Mouse (Mus musculus) limb, embryonic 15.5 days (tissue): ENCODE measurements around the gene Agpat1. TPM values are rescaled to one million over a fixed set of nuclear protein-coding genes. Genes with fewer than 3 reads are reported as not detected.

Experiments
- ATAC-seq: fragments of 200-750 bp; cut with Nextera tagmentation; 2 replicates; pipeline ENCODE4 v1.8.0; 2017; ENCODE audit warnings: low read depth, moderate TSS enrichment; ENCODE audit not compliant: insufficient number of reproducible peaks, low FRiP score, low TSS enrichment
- H3K27ac ChIP-seq: fragments of 300-500 bp; sonication (generic); 2 replicates; pipeline ENCODE4 v1.5.1; 2015; ENCODE audit warnings: moderate library complexity, mild to moderate bottlenecking, inconsistent platforms
- H3K27me3 ChIP-seq: fragments of 300-500 bp; sonication (generic); 2 replicates; pipeline ENCODE4 v1.6.1; 2015; ENCODE audit warnings: inconsistent platforms
- H3K36me3 ChIP-seq: fragments of 300-500 bp; sonication (generic); 2 replicates; pipeline ENCODE4 v1.6.1; 2015; ENCODE audit warnings: inconsistent platforms
- H3K4me1 ChIP-seq: fragments of 300-500 bp; sonication (generic); 2 replicates; pipeline ENCODE4 v1.6.1; 2015; ENCODE audit warnings: inconsistent platforms
- H3K4me2 ChIP-seq: fragments of 300-500 bp; sonication (generic); 2 replicates; pipeline ENCODE4 v1.6.1; 2015; ENCODE audit warnings: mild to moderate bottlenecking, inconsistent platforms
- H3K4me3 ChIP-seq: fragments of 300-500 bp; sonication (generic); 2 replicates; pipeline ENCODE4 v1.5.1; 2015; ENCODE audit warnings: mild to moderate bottlenecking, inconsistent platforms
- H3K9ac ChIP-seq: fragments of 300-500 bp; sonication (generic); 2 replicates; pipeline ENCODE4 v1.6.1; 2015; ENCODE audit warnings: inconsistent platforms
- H3K9me3 ChIP-seq: fragments of 300-500 bp; sonication (generic); 2 replicates; pipeline ENCODE4 v1.6.1; 2016; ENCODE audit warnings: inconsistent platforms
- WGBS: fragments of 180-500 bp; shearing (Covaris S2); methylation state at CpG from one replicate; pipeline ENCODE4 v1.1.7; 2015; 5-methylcytosine and 5-hydroxymethylcytosine counted together
- polyA plus RNA-seq: library from polyadenylated mRNA; unstranded; fragments of >200 nt; fragmentation: Nextera tagmentation; extraction: Ambion mirVana; gene quantifications from 2 replicates; pipeline ENCODE4 v1.2.1, GENCODE M21; 2015

Gene Agpat1
- polyA plus RNA-seq, 1 experiment from 2014 or later = 45.8 TPM

DNA sequence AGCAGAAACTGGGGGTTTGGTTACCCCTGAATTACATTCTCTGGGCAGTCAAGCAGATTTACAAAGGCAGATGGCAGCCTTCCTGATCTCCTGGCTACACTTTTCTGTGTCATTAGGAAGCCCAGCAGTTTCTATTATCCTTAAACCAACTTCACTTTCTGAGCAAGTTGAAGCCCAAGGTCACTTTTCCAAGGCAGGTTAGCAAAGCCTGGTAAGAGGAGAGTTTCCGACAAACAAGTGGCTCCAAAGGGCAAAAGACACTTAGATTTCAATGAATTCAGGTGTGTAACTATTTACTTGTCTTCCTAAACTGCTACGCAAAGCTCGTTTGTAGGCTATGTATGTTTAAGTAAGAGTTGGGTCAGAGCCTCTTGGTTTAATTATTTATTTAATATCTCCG, 39.3 kb downstream of the Agpat1 start:
- no peak overlapping the region for H3K4me2 ChIP-seq
- no peaks in the 10 kb centered on the region for H3K9me3 ChIP-seq
- no peak overlapping the region for H3K9ac ChIP-seq
- H3K4me3 ChIP-seq = no peak overlapping the region
- H3K27me3 ChIP-seq = no peaks in the 10 kb centered on the region
- peaks cover 44% of the 10 kb centered on the region for H3K4me1 ChIP-seq
- ATAC-seq = no peak
- WGBS = 89% methylated on average over 4 of the region's 4 CpGs
- peaks cover 3% of the 10 kb centered on the region; the same call in 1 of the 2 replicates for H3K36me3 ChIP-seq
- H3K27ac ChIP-seq = no peak overlapping the region

DNA sequence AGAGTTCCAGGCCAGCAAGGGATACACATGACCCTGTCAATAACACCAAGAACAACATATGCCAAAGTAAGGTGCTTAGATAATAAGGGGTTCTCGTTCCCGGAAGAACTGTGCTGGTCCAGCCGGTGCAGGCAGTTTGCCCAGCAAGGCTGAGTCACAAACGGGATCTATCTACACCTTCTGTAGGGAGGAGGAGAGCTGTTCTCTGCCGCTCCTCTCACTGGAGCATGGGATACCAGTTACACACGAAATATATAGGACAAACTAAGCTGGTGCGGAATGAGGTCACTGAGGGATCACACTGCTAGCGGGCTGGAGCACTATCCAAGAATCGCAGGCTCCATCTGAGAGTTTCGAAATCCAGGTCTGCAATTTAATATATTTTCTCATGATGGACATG, 39.9 kb downstream of the Agpat1 start:
- ATAC-seq = no peak
- H3K4me2 ChIP-seq = no peak overlapping the region
- no peaks in the 10 kb centered on the region for H3K9me3 ChIP-seq
- 74% methylated on average over 10 of the region's 10 CpGs for WGBS
- H3K27me3 ChIP-seq = no peaks in the 10 kb centered on the region
- H3K4me3 ChIP-seq = peak overlapping the region; percentile 66; the same call in 1 of the 2 replicates
- no peak overlapping the region for H3K9ac ChIP-seq
- peaks cover 3% of the 10 kb centered on the region for H3K36me3 ChIP-seq
- H3K4me1 ChIP-seq = peaks cover 46% of the 10 kb centered on the region
- H3K27ac ChIP-seq = 0 out of 2 replicates have a peak overlapping the region, but pooled peaks have one; percentile 50

DNA sequence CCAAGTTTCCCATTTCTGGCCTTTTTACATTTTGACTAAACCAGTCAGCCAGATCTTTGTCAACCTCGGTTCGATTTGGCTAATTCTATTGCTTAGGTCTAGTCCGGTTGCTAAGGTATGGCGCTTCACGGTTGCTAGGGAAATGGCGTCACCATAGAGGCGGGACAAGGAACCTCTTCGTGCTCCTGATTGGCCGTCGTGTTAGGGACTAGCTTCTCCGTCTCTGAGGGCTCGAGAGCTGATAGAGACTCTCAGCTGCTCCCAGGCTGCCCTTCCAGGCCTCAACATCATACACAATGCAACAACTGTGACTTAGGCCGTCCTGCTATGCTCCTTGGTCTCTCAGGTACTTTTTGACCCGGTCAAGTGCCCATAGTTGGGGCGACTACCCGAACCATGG, 40.5 kb downstream of the Agpat1 start, which contains the start of gene Fkbpl:
TSS of gene Fkbpl (plus strand) at position 157 of the 400 bp plus-strand sequence.
- under 1% methylated on average over 16 of the region's 16 CpGs for WGBS
- peak within 1 kb of the TSS; percentile 78 for H3K27ac ChIP-seq
- no peaks in the 10 kb centered on the region for H3K27me3 ChIP-seq
- ATAC-seq = peak; percentile 79
- H3K4me3 ChIP-seq = peak within 1 kb of the TSS; percentile 66
- H3K9me3 ChIP-seq = no peaks in the 10 kb centered on the region
- H3K9ac ChIP-seq = peak within 1 kb of the TSS; percentile 58
- peaks cover 10% of the 10 kb centered on the region for H3K36me3 ChIP-seq
- peak within 1 kb of the TSS; percentile 72 for H3K4me2 ChIP-seq
- H3K4me1 ChIP-seq = peaks cover 46% of the 10 kb centered on the region

DNA sequence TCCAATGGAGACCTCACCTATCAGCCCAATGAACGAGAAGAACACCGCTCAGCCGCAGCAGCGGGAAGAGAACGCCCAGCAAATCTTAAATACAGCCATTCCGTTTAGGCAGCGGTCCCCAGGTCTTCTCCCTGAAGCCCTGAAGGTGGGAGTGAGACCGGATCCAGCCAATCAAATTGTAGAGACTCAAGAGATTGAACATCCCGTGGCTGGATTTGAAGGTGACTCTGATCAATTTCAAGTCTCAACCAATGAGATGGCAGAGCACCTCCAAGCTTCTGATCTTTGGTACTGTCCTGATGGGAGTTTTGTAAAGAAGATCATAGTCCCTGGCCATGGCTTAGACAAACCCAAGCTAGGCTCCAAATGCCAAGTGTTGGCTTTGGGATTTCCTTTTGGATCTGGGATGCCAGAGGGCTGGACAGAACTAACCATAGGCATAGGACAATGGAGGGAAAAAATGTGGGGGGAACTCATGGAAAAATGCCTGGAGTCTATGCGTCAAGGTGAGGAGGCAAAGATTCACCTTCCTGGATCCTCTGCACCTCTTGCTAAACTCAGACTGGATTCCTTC, 41.3 kb downstream of the Agpat1 start:
- peak overlapping the region; percentile 66 for H3K4me3 ChIP-seq
- H3K4me1 ChIP-seq = peaks cover 46% of the 10 kb centered on the region
- H3K36me3 ChIP-seq = peaks cover 17% of the 10 kb centered on the region
- peak overlapping the region; percentile 58 for H3K9ac ChIP-seq
- peak overlapping the region; percentile 72 for H3K4me2 ChIP-seq
- 44% methylated on average over 10 of the region's 10 CpGs for WGBS
- no peaks in the 10 kb centered on the region for H3K27me3 ChIP-seq
- H3K9me3 ChIP-seq = no peaks in the 10 kb centered on the region
- no peak for ATAC-seq
- peak overlapping the region; percentile 78; the same call in 1 of the 2 replicates for H3K27ac ChIP-seq

DNA sequence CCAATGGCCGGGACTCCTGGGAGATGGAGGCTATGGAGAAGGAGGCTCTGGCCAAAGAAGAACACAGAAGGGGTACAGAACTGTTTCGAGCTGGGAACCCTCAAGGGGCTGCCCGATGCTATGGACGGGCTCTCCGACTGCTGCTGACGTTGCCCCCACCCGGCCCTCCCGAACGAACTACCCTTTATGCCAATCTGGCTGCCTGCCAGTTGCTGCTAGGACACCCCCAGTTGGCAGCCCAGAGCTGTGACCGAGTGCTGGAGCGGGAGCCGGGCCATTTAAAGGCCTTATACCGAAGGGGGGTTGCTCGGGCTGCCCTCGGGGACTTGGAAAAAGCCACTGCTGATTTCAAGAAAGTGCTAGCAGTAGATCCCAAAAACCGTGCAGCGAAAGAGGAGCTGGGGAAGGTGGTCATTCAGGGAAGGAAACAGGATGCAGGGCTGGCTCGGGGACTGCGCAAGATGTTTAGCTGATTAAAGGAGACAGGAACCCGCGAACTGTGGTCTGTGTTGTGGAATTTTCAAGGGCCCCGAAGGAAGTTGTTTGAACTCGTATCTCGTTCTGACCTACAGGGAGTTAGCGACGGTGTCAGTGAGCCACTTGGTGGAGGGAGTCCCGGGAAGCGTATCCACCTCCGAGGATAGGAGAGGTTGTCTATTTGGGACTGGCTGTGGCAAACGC, 41.9 kb downstream of the Agpat1 start:
- H3K9me3 ChIP-seq = no peaks in the 10 kb centered on the region
- no peak for ATAC-seq
- peaks cover 39% of the 10 kb centered on the region for H3K4me1 ChIP-seq
- peaks cover 23% of the 10 kb centered on the region for H3K36me3 ChIP-seq
- H3K27me3 ChIP-seq = no peaks in the 10 kb centered on the region
- 0 out of 2 replicates have a peak overlapping the region, but pooled peaks have one; percentile 38 for H3K4me2 ChIP-seq
- no peak overlapping the region for H3K27ac ChIP-seq
- H3K4me3 ChIP-seq = peak overlapping the region; percentile 100; the same call in 1 of the 2 replicates
- 86% methylated on average over 30 of the region's 30 CpGs for WGBS
- H3K9ac ChIP-seq = no peak overlapping the region

DNA sequence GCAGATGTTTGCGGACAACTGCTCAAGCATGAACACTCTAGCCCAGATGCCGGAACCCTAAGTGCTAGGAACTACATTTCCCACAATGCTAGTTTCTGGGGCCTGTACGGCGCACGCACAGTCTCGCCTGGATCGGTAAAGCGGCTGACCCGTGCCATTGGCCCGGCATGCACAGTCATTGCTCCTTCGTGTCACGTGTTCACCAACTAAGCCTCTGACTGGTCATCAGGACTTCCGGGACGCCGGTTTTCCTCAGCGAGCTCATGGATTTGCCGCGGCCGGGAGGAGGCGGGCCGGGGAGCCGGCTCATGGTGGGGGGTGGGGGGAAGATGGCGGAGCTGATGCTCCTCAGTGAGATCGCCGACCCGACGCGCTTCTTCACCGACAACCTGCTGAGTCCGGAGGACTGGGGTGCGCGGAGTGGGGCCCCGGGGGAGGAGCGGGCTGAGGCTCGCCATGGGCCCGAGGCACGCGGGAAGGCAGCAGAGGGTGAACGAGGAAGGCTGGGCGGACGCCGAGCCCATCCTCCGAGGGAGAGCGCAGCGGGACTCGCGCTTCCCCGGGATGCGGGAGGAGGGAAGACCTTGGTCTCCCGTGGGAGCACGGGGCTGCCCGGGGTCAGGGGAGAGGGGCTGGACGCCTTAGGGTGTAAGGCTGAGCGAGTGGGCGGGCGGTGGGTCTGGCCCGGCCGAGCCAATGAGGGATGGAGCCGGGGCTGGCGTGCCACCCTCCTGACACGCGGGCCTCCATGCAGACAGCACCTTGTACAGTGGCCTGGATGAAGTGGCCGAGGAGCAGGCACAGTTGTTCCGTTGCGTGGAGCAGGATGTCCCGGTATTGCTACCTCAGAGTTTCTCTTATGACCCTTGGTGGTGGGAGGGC, 43.1 kb downstream of the Agpat1 start, which contains the start of gene Atf6b:
TSS of gene Atf6b (plus strand) at position 241 of the 882 bp plus-strand sequence.
- H3K4me3 ChIP-seq = peak within 1 kb of the TSS; percentile 100
- peaks cover 35% of the 10 kb centered on the region for H3K36me3 ChIP-seq
- H3K4me1 ChIP-seq = peaks cover 33% of the 10 kb centered on the region
- WGBS = under 1% methylated on average over 62 of the region's 66 CpGs
- H3K27me3 ChIP-seq = no peaks in the 10 kb centered on the region
- no peaks in the 10 kb centered on the region for H3K9me3 ChIP-seq
- peak within 1 kb of the TSS; percentile 94 for H3K9ac ChIP-seq
- peak within 1 kb of the TSS; percentile 69 for H3K27ac ChIP-seq
- ATAC-seq = peak; percentile 94
- H3K4me2 ChIP-seq = peak within 1 kb of the TSS; percentile 80

DNA sequence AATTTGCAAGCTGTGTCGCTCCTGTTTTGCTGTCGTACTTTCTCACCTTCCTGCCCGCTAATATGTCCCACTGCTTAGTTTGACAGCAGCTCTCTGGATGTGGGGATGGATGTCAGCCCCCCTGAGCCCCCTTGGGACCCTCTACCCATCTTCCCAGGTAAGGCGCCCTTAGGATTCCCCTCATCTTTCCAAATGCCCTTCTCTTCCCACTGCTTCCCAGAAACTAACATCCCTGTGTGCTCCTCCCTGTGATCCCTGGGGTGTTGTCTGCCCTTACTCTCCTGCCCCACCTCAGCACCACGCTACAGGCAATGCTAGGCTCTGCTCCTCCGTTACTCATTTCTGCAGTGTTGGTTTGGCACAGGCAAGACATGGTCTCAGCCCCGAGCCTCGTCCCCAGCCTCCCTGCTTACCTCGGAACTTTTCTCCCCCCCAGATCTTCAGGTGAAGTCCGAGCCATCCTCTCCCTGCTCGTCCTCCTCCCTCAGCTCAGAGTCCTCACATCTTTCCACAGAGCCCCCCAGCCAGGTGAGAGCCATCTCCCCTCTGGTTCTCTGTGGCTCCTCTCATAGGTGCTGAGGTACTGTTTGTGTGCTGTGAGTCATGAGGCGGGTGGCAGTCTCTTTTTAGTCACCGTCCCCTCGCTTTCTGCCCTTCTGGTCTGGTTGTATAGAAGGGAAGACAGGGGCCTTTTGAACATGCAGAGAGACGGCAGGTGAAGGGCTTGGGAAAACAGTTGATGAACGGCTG, 44.3 kb downstream of the Agpat1 start:
- H3K9ac ChIP-seq = no peak overlapping the region; the same call in 1 of the 2 replicates
- peaks cover 47% of the 10 kb centered on the region for H3K36me3 ChIP-seq
- WGBS = 81% methylated on average over 16 of the region's 16 CpGs
- H3K27ac ChIP-seq = no peak overlapping the region
- no peaks in the 10 kb centered on the region for H3K9me3 ChIP-seq
- H3K4me2 ChIP-seq = peak overlapping the region; percentile 80; the same call in 1 of the 2 replicates
- no peaks in the 10 kb centered on the region for H3K27me3 ChIP-seq
- H3K4me3 ChIP-seq = peak overlapping the region; percentile 100
- peaks cover 33% of the 10 kb centered on the region for H3K4me1 ChIP-seq
- ATAC-seq = no peak

DNA sequence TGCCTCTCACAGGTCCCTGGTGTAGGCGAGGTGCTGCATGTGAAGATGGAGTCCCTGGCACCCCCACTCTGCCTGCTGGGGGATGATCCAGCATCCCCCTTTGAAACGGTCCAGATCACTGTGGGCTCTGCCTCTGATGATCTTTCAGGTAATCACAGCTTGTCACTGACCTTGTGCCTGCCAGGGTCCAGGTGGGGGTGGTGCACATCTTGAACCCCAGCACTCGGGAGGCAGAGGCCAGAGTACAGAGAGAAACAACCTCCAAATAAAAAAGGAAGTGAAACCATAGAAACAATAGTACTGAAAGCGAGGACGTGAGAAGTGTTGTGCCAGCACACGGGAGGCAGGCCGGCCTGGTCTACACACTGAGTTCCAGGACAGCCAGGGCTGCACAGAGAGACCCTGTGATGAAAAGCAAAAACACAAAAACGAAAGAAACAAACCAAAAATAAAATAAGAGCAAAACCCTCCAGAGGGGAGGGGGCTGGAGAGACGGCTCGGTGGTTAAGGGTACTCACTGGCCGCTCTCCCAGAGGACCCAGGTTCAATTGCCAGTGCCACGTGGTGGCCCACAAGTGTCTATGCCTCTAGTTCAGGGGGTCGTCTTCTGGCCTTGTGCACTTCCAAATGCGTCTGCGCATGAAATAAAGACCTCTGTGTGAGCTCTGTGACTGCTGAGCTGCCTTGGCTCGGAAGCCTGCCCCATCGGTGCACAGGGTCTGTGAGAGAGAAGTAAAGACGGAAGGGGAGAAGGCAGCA, 45.2 kb downstream of the Agpat1 start:
- Histone ChIP-seq H3K27ac (no peak overlapping the region), H3K36me3 (peaks cover 55% of the 10 kb centered on the region), H3K4me3 (no peak overlapping the region), H3K9ac (no peak overlapping the region), H3K9me3 (no peaks in the 10 kb centered on the region), H3K4me1 (peaks cover 35% of the 10 kb centered on the region), H3K27me3 (no peaks in the 10 kb centered on the region), H3K4me2 (no peak overlapping the region)
- 88% methylated on average over 18 of the region's 18 CpGs for WGBS
- ATAC-seq = no peak

DNA sequence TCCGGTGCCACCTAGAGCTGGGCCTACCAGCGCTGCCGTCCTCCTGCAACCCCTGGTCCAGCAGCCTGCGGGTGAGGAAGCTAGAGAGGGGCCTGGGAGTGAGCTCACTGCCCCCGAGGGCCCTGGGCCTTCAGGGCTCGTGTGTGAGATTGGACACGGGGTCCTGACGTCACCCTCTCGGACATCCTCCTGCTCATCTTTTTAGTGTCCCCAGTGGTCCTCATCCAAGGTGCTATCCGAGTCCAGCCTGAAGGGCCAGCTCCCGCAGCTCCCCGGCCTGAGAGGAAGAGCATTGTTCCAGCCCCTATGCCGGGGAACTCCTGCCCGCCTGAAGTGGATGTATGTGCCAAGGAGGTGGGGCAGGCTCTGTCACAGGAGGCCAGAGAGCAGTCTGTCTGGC, 46.7 kb downstream of the Agpat1 start:
- Histone ChIP-seq H3K36me3 (peaks cover 55% of the 10 kb centered on the region), H3K9me3 (no peaks in the 10 kb centered on the region), H3K4me1 (peaks cover 34% of the 10 kb centered on the region), H3K27ac (no peak overlapping the region), H3K9ac (no peak overlapping the region), H3K27me3 (no peaks in the 10 kb centered on the region), H3K4me3 (no peak overlapping the region), H3K4me2 (no peak overlapping the region)
- ATAC-seq = no peak
- WGBS = 92% methylated on average over 14 of the region's 14 CpGs

DNA sequence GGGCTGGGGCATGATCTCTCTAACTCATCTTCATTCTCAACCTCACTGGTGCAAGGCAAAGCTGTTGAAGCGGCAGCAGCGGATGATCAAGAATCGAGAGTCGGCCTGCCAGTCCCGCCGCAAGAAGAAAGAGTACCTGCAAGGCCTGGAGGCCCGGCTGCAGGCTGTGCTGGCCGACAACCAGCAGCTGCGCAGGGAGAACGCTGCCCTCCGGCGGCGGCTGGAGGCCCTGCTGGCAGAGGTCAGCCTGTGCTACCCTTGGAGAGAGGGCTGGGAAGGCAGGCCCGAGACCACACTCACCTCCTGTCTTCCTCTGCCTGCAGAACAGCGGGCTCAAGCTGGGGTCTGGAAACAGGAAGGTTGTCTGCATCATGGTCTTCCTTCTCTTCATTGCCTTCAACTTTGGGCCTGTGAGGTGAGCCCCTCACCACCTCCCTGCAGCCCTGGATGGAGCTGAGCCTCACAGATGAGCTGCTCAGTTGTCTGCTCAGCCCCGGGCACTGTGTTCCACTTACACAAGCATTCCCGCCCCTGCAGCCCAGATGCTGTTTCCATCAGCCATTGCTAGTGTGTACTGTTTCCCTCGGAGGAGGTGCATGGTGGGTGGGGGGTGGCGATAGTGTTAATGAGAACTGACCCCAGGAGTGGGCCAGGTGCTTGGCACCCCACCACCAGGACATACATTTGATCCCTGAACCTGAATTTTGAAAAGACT, 47.6 kb downstream of the Agpat1 start:
- no peak for ATAC-seq
- peaks cover 55% of the 10 kb centered on the region for H3K36me3 ChIP-seq

More for the DNA sequence above, 47.6 kb downstream of the Agpat1 start:
- Histone ChIP-seq H3K9me3 (no peaks in the 10 kb centered on the region), H3K4me2 (no peak overlapping the region), H3K27ac (no peak overlapping the region), H3K4me1 (peaks cover 33% of the 10 kb centered on the region), H3K4me3 (no peak overlapping the region), H3K27me3 (no peaks in the 10 kb centered on the region), H3K9ac (no peak overlapping the region)
- WGBS = 52% methylated on average over 19 of the region's 19 CpGs
